Mouse (Mus musculus): ENCODE data around the gene Pde6h.

GRCm38 (mm10) chr6:136889067-136889466 lies 34.6 kb upstream of the Pde6h start:
- TF ChIP-seq CTCF (IDR thresholded peaks at IDR 0.05): no peak
- no peak for TF ChIP-seq EP300 (IDR thresholded peaks at IDR 0.05)
